Mouse (Mus musculus): ENCODE measurements around the gene Myh3.

DNA sequence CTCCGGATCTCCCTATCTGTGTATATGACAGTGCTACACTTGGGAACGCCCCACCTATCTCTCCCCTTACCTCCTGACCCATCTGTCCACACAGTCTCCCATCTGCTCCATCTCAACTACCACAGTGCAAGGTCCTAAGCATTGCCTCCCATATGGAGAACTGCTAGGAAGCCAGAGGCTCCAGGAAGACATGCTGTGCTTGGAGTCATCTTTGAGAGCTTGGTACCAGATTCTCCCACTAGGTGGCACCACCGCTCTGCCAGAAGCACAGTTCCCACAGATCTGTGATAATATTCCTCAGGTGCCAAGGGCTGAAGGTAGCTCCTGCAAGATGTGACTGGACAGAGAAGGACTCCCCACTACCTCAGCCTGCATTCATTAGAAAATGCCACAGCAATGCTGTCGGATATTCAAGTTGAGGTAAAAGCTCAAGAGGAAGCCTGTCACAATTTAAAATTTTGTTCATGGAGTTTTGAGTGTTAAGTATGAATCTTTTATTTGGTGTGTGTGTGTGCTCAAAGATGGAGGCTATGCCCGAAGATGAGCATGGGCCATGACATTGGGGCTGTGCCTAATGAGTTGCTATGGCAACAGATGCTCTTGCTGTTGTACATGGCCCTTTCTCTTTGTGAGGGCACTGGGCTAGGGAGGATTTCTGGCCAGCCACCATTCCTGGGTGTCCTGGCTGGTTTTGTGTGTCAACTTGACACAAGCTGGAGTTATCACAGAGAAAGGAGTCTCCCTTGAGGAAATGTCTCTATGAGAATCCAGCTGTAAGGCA lies 32.3 kb downstream of the Myh3 start:
- peak; percentile 83 for TF ChIP-seq CTCF (IDR thresholded peaks at IDR 0.05; ENCODE audit: control insufficient read depth, insufficient read depth, low read length)
- TF ChIP-seq POLR2A (IDR thresholded peaks at IDR 0.05; ENCODE audit: borderline replicate concordance, control insufficient read depth, low read depth, low read length), result no peak
